Comparison of ENCODE assay signal across 13 mouse cellular contexts in the genomic region with DNA sequence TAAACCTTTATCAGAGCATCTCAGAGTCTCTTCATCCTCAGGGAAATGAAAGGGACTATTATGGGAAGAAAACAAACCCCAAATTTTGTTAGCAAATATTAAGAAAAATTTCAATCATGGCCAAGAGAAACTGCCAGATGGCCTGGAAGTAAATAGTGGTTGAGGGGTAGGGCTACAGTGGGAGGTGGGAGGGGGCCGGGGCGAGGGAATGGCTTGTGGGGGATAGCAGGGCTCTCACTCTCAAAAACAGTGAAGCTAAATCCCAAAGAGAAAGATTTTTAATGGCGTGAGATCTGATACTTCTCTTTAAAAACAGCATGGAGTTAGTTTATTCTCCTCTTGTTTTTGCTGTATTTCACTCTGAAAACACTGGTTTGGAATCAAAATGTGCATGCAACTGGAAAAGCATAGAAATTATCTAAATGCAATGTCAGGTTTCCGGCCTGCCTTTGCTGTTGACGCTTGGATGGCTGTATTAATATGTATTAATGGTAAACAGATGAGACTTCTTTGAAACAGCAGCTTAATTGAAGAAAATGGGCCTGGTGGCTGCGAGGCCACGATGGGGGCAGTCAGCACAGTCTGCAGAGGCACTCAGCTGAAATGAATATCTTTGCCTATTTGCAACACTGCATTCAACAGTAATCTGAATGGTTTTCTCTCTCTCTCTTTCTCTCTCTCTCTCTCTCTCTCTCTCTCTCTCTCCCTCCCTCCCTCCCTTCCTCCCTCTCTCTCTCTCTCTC.
A peak's percentile ranks its signal among the peaks of the same experiment; 100 is the strongest.
DNase-seq lines count a peak whose midpoint lies in the region; ATAC-seq lines count a peak whose summit lies in the region.
"Had no signal": no experiment of that assay in that cellular context is flagged by ENCODE, and none has a peak within 500 bp of the region (broad histone marks: within the 10 kb centered on the region; RNA-seq: fewer than 3 reads in every experiment).

No protein-coding gene starts in this region.

- DNase-seq in left cerebral cortex, postnatal 4 days = peak; percentile 8
- no peak for DNase-seq in left cerebral cortex, postnatal 10 days (ENCODE audit: extremely low spot score in 1 of 2, low spot score in 2 of 2)
- DNase-seq in hindbrain, embryonic 11.5 days (ENCODE audit: low spot score) = peak; percentile 26
- no peak for DNase-seq in midbrain, embryonic 11.5 days (ENCODE audit: low spot score, missing footprints)
- no peak for DNase-seq in yolk sac, embryonic 10.5 days (ENCODE audit: low spot score)
- no peak for DNase-seq in layer of hippocampus, adult 9-10 months (ENCODE audit: low spot score)
- DNase-seq: cerebellum, adult 2 months; layer of hippocampus, postnatal 36 days; liver, embryonic 13.5 days had no signal

- no peak overlapping the region for H3K4me3 ChIP-seq in embryonic facial prominence, embryonic 13.5 days
- no peak overlapping the region for H3K4me3 ChIP-seq in hindbrain, embryonic 11.5 days (ENCODE audit: low read depth, low read length)
- no peak overlapping the region for H3K4me3 ChIP-seq in midbrain, embryonic 11.5 days (ENCODE audit: low read depth, low read length)
- H3K4me3 ChIP-seq in liver, embryonic 12.5 days = no peak overlapping the region
- H3K4me3 ChIP-seq: erythroblast, embryonic 14.5 days; kidney, embryonic 15.5 days; liver, embryonic 13.5 days had no signal

- no peaks in the 10 kb centered on the region for H3K36me3 ChIP-seq in embryonic facial prominence, embryonic 13.5 days
- H3K36me3 ChIP-seq in hindbrain, embryonic 11.5 days (ENCODE audit: control insufficient read depth, insufficient read depth, low read length) = no peaks in the 10 kb centered on the region
- no peaks in the 10 kb centered on the region; the same call in 1 of the 2 replicates for H3K36me3 ChIP-seq in midbrain, embryonic 11.5 days (ENCODE audit: control insufficient read depth, insufficient read depth, low read length)
- H3K36me3 ChIP-seq in liver, embryonic 12.5 days = no peaks in the 10 kb centered on the region
- H3K36me3 ChIP-seq: kidney, embryonic 15.5 days; liver, embryonic 13.5 days had no signal

- no peaks in the 10 kb centered on the region for H3K9me3 ChIP-seq in embryonic facial prominence, embryonic 13.5 days
- no peaks in the 10 kb centered on the region for H3K9me3 ChIP-seq in hindbrain, embryonic 11.5 days (ENCODE audit: control insufficient read depth, low read length)
- no peaks in the 10 kb centered on the region for H3K9me3 ChIP-seq in midbrain, embryonic 11.5 days (ENCODE audit: control insufficient read depth, low read length)
- no peaks in the 10 kb centered on the region for H3K9me3 ChIP-seq in liver, embryonic 12.5 days (replicated peaks)
- H3K9me3 ChIP-seq: kidney, embryonic 15.5 days; liver, embryonic 13.5 days had no signal

- no peak overlapping the region for H3K9ac ChIP-seq in embryonic facial prominence, embryonic 13.5 days
- no peak overlapping the region for H3K9ac ChIP-seq in hindbrain, embryonic 11.5 days (ENCODE audit: low read depth, low read length)
- H3K9ac ChIP-seq in midbrain, embryonic 11.5 days (ENCODE audit: low read length) = no peak overlapping the region
- H3K9ac ChIP-seq in liver, embryonic 12.5 days = no peak overlapping the region
- H3K9ac ChIP-seq: kidney, embryonic 15.5 days; liver, embryonic 13.5 days had no signal

- intact Hi-C loops in left cerebral cortex, postnatal 4 days (cut with DNase I) = no loop called here
- intact Hi-C loops in left cerebral cortex, postnatal 10 days (cut with DNase I) = no loop called here

- peak overlapping the region; percentile 68 for H3K27ac ChIP-seq in embryonic facial prominence, embryonic 13.5 days
- no peak overlapping the region for H3K27ac ChIP-seq in hindbrain, embryonic 11.5 days (ENCODE audit: low read depth, low read length)
- peak overlapping the region; percentile 44 for H3K27ac ChIP-seq in midbrain, embryonic 11.5 days (ENCODE audit: low read depth, low read length)
- H3K27ac ChIP-seq in liver, embryonic 12.5 days = no peak overlapping the region
- H3K27ac ChIP-seq: kidney, embryonic 15.5 days; liver, embryonic 13.5 days had no signal

- no peak overlapping the region for H3K4me2 ChIP-seq in embryonic facial prominence, embryonic 13.5 days
- no peak overlapping the region for H3K4me2 ChIP-seq in hindbrain, embryonic 11.5 days (replicated peaks; ENCODE audit: low read depth, low read length)
- H3K4me2 ChIP-seq in midbrain, embryonic 11.5 days = no peak overlapping the region
- no peak overlapping the region for H3K4me2 ChIP-seq in liver, embryonic 12.5 days
- H3K4me2 ChIP-seq: kidney, embryonic 15.5 days; liver, embryonic 13.5 days had no signal

- no peaks in the 10 kb centered on the region for H3K27me3 ChIP-seq in embryonic facial prominence, embryonic 13.5 days
- H3K27me3 ChIP-seq in hindbrain, embryonic 11.5 days (ENCODE audit: control insufficient read depth, insufficient read depth, low read length) = no peaks in the 10 kb centered on the region
- H3K27me3 ChIP-seq in midbrain, embryonic 11.5 days (ENCODE audit: control insufficient read depth, insufficient read depth, low read length) = no peaks in the 10 kb centered on the region
- no peaks in the 10 kb centered on the region for H3K27me3 ChIP-seq in liver, embryonic 12.5 days (replicated peaks)
- H3K27me3 ChIP-seq: kidney, embryonic 15.5 days; liver, embryonic 13.5 days had no signal

- ATAC-seq in embryonic facial prominence, embryonic 13.5 days (ENCODE audit: insufficient number of reproducible peaks, insufficient read depth, low FRiP score, low TSS enrichment, low read depth) = no peak
- peak; percentile 47; the same call in 1 of the 2 replicates for ATAC-seq in hindbrain, embryonic 11.5 days (ENCODE audit: low FRiP score)
- peak; percentile 80; the same call in 1 of the 2 replicates for ATAC-seq in midbrain, embryonic 11.5 days (ENCODE audit: low FRiP score)
- no peak for ATAC-seq in liver, embryonic 12.5 days

- 18% methylated on average over 7 of the region's 7 CpGs for WGBS in embryonic facial prominence, embryonic 13.5 days
- 54% methylated on average over 7 of the region's 7 CpGs for WGBS in hindbrain, embryonic 11.5 days
- 51% methylated on average over 7 of the region's 7 CpGs for WGBS in midbrain, embryonic 11.5 days
- WGBS in liver, embryonic 12.5 days (ENCODE audit: insufficient replicate concordance) = 56% methylated on average over 7 of the region's 7 CpGs

- peaks cover 21% of the 10 kb centered on the region for H3K4me1 ChIP-seq in embryonic facial prominence, embryonic 13.5 days
- H3K4me1 ChIP-seq in hindbrain, embryonic 11.5 days (replicated peaks; ENCODE audit: control insufficient read depth, insufficient read depth, low read length) = no peaks in the 10 kb centered on the region
- peaks cover 6% of the 10 kb centered on the region for H3K4me1 ChIP-seq in midbrain, embryonic 11.5 days (ENCODE audit: control insufficient read depth, insufficient read depth, low read length)
- H3K4me1 ChIP-seq in liver, embryonic 12.5 days = no peaks in the 10 kb centered on the region
- H3K4me1 ChIP-seq: liver, embryonic 13.5 days had no signal

Comparison
In these comparisons a context has a peak if more than half of its experiments do, and no peak if none do; other contexts are left out.
1. DNase-seq: peak in left cerebral cortex, postnatal 4 days (single experiment) and hindbrain, embryonic 11.5 days (single experiment); none in left cerebral cortex, postnatal 10 days (0 of 2), midbrain, embryonic 11.5 days (single experiment), yolk sac, embryonic 10.5 days (single experiment) and layer of hippocampus, adult 9-10 months (single experiment).
2. ATAC-seq: peak in hindbrain, embryonic 11.5 days (single experiment) and midbrain, embryonic 11.5 days (single experiment); none in embryonic facial prominence, embryonic 13.5 days (single experiment) and liver, embryonic 12.5 days (single experiment).
3. H3K27ac ChIP-seq: peak in embryonic facial prominence, embryonic 13.5 days (single experiment) and midbrain, embryonic 11.5 days (single experiment); none in hindbrain, embryonic 11.5 days (single experiment) and liver, embryonic 12.5 days (single experiment).